Mouse (Mus musculus): ENCODE measurements around the gene Tbx22.

Gene Tbx22

GRCm38 (mm10) chrX:107667664-107668063 lies at the start of gene Tbx22:
Gene Tbx22, plus strand, starts transcription at chrX:107667964.
- no peak for TF ChIP-seq GATA4 (IDR thresholded peaks at IDR 0.05; ENCODE audit: insufficient replicate concordance, low read length)

DNA sequence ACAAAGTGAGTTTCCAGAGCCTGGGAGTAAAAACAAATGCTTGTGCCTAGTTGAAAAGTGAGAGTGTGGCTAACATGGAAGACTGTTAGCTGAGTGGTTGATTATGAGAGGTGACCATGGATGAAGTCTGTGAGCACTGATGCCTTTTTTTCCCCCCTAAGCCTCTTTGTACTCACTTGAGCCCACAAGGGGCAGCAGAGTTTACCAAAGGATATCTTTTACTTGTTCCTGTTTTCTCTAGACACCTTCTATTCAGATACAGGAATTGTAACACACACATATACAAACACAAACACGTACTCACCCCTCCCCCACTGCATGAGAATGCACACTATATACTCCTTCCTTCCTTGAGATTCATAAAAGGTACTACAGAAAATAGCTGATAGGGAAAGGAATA lies 913 bp downstream of the Tbx22 start:
- TF ChIP-seq GATA4 (IDR thresholded peaks at IDR 0.05; ENCODE audit: insufficient replicate concordance, low read length) = no peak

DNA sequence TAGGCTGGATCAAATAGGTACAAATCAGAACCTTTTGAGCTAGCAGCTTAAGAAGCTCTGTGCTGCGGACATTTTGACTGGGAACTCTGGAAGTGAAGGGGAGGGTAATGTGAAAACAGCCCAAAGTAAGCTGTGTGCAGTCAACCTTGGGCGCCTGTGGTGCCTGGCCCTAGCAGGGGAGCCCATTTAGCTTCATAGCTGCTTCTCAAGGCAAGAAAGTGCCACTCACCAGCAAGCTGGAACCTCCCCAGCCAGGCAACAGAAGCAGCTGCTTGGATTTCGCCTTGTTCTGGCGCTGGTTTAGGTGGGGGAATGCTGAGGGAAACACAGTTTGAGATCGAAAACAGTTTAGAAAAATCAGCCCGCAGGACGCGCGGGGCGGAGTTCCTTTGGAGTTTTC lies 11.4 kb downstream of the Tbx22 start:
- TF ChIP-seq GATA4 (IDR thresholded peaks at IDR 0.05; ENCODE audit: insufficient replicate concordance, low read length) = no peak

DNA sequence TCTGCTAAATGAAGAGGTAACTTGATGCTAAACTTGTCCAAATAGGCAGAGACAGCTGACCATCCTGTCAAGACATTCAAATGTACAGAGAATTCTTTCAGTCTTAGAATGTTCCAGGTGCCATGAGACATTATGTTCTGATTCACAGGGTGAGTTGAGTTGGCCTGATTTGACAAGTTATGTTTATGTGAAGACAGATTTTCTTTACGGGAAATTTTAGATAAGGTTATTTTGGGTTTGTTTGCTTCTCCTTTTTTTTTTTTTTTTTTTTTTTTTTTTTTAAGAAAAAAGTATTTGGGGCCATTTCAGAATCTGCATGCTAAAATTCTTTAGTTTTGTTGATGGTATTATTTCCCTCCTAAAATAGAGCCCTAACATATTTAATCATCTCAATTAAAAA lies 40.8 kb downstream of the Tbx22 start:
- TF ChIP-seq GATA4 (IDR thresholded peaks at IDR 0.05; ENCODE audit: insufficient replicate concordance, low read length) = no peak

DNA sequence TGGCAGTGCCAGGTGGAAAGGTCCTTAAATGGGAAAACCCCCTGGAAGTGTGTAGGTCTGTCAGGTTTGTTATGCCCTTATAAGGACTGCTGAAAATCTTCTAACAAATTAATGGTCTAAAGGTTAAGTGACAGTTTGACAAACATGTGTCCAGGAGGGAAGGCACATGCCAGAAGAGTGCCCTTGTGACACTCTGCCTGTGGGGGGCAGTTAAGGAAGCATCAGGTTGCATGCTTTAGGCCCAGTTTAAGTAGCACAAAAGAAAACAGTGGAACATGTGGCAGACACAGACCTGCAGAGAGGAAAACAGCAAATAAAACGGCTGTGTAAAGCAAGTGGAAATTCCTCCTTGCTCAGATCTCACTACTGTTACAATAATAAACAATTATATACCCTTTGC lies 55.8 kb downstream of the Tbx22 start:
- no peak for TF ChIP-seq GATA4 (IDR thresholded peaks at IDR 0.05; ENCODE audit: insufficient replicate concordance, low read length)
